Mouse (Mus musculus) common myeloid progenitor, adult 5-6 weeks (primary cell): ENCODE results near the gene Cmip. TPM values are rescaled to one million over a fixed set of nuclear protein-coding genes. Genes with fewer than 3 reads are reported as not detected.

Experiments
- ATAC-seq: replicated peaks from 2 replicates; pipeline ENCODE4 v1.8.0; 2016; ENCODE audit warnings: low read depth, mild to moderate bottlenecking, moderate TSS enrichment, inconsistent platforms; ENCODE audit not compliant: poor library complexity, severe bottlenecking
- total RNA-seq: library from RNA; stranded (forward); fragments of 200-1000, 187-1606 nt; gene quantifications from 2 replicates; pipeline ENCODE4 v1.2.3, GENCODE M21; 2017

Gene Cmip
- total RNA-seq, 1 experiment from 2014 or later: 29.0 TPM

GRCm38 (mm10) chr8:117437616-117438015 is 180.8 kb downstream of the Cmip start:
- no peak for ATAC-seq

- ATAC-seq: no peak
Measured at GRCm38 (mm10) chr8:117440317-117440716, 183.5 kb downstream of the Cmip start.

DNA sequence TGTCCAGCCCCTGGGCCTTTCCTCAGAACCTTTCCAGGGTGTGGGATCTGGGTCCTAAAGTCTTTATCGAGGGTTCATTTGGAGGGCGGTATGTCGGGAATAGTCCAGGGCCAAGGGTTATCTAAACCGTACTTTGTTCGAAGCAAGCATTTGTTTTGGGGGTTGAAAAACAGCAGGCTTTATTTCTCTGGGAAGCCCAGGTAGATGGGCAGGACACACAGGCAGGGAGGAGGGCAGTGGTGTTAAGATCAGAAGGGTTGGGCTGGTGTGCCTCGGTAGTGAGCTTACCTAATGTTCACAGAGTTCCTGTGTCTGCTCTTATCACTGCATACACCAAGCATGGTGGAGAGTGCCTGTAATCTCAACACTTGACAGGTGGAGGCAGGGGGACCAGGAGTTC is 183.9 kb downstream of the Cmip start:
- ATAC-seq: no peak

DNA sequence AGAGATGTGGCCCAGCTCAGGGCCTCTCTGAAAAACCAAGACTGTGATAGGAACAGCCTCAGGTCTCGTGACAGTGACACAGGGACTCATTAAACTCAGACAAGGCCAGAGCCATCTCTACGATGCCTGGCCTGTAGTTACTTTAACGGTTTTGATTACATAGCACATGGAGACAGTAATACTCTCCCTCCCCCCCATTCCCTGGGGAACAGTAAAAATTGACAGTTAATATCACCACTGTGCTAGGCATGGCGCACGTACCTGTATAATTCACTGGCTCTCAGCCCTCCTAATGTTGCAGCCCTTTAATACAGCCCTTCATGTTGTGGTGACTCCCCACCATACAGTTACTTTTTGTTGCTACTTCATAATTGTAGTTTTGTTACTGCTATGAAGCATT is 188.6 kb downstream of the Cmip start:
- ATAC-seq: no peak

DNA sequence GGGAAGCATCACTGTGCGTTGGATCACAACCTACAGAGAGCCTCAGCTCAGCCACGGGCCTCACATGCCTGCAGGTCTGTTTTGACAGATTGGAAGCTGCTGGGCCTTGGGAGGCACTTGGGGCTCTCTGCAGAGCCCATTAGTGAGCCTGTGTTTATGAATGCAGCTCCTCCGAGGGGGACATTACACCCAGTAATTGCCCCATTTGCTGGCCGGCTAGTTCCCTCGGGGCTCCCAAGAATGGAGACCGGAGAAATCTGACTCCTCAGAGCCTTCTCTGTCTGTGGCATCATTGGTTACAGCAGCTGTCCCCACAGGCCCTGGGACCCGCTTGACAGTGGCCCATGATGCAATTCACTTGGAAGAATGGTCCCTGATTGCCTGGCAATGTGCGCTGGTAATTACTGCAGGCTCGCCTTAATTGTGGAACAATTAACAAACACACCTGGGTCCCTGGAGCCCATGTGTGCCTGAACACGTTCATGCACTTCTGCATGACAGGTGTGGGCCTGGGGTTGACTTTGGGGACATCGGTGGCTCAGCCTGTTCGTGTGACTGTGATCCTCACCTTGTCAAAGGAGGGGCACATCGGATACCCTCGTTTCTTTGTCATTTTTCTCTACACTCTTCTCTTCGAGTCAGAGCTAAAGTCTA is 189.6 kb downstream of the Cmip start:
- no peak for ATAC-seq

DNA sequence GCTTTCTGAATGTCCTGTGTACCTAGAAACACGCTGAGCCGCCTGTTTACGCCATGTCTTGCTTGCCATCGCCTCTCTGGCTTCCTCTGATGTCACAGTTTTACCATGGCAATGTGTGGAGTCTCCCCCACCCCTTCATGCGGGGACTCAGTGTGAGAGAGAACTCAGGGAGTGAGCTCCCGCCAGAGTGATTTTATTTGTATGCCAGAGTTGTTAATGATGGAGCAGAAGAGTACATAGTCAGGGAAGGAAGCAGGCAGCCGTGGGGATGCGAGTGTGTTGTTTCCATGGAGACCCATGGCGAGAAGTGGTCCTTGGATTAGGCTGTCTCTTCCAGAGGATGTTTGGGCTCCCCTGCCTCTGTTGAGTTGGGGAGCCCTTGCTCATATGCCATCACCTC is 194.2 kb downstream of the Cmip start:
- ATAC-seq: no peak

DNA sequence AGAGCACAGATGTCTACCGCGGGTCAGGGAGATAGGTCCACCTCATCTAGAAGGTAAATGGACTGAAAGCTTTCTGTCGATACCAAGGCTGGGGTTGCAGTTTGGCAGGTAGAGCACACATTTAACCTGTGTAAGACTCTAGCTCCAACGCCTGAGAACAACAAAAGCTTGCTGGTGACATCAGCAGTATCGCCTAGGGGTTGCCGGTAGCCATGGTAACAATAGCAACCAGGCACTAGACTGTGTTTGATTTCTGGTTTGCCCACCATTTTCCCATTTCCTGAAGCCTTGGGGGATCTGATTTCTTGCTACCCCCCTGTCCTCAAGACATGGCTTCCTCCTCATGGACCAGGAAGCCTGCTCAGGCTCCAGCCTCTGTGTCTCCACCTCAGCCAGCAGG is 197.1 kb downstream of the Cmip start:
- ATAC-seq: no peak

DNA sequence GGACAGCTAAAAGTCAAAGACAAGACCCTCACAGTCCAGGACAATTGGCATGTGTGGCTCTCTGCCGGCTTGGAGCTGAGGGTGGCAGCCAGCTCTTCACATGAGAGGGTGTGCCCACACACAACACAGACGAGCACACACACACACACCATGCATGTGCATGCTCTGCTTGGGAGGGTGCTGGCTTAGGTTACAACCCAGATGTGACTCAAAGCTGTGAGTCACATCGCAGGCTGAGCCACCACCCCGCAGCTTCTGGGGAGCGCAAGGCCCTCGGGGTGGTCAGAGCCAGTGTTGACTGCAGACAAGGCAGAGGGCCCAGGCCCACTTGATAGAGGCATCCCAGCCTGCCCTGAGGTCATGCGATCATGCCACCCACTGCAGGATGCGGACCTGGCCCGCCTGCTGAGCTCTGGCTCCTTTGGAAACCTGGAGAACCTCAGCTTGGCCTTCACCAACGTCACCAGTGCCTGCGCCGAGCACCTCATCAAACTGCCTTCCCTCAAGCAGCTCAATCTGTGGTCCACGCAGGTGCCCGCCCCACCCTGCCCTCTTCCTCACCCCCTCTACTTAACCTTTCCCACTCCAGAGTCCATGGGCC is 197.8 kb downstream of the Cmip start:
- no peak for ATAC-seq

- no peak for ATAC-seq
Measured at GRCm38 (mm10) chr8:117455701-117456100, 198.8 kb downstream of the Cmip start.

DNA sequence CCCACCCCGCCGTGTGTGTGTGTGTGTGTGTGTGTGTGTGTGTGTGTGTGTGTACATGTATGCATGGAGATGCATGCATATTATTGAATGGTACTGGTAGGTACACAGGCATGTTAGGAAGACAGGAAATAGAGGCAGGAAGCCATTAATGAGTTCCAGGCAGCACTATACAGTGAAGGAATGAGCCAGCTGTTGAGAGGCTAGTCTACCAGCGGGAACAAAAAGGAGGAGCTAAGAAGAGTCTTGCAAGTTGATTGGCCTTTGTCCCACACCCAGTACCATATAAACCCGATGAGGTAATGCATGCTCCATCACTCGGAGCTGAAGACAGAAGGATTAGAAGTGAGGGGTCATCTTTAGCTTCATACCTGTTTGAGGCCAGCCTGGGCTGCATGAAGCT is 201.6 kb downstream of the Cmip start:
- ATAC-seq: no peak

DNA sequence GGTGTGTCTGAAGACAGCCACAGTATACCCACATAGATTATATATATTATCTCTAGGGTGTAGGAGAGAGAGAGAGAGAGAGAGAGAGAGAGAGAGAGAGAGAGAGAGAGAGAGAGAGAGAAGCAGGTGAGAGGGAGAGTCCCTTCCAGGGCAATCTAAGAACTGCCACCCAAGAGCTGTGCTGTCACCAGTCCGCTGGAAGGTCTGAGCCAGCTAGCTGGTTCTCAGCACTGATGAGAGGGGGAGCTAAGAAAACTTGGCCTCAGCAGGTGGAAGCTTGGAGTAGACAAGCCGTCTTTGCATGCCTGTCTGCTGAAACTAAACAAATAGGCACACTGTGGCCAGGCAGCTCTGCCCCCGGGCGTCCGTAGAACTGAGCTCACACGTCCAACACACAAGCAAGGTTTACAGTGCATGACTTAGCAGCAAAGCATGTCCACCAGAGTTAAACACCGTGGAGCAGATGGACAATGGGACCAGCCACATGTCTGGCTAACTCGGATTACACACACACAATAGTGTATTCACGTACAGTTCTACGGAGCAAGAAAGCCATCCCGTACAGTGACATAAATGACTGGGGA is 205.9 kb downstream of the Cmip start:
- no peak for ATAC-seq

GRCm38 (mm10) chr8:117464525-117464924 is 207.7 kb downstream of the Cmip start:
- no peak for ATAC-seq

GRCm38 (mm10) chr8:117465250-117465649 is 208.4 kb downstream of the Cmip start:
- peak; percentile 80 for ATAC-seq

- ATAC-seq: no peak
Measured at GRCm38 (mm10) chr8:117467466-117467865, 210.6 kb downstream of the Cmip start.

DNA sequence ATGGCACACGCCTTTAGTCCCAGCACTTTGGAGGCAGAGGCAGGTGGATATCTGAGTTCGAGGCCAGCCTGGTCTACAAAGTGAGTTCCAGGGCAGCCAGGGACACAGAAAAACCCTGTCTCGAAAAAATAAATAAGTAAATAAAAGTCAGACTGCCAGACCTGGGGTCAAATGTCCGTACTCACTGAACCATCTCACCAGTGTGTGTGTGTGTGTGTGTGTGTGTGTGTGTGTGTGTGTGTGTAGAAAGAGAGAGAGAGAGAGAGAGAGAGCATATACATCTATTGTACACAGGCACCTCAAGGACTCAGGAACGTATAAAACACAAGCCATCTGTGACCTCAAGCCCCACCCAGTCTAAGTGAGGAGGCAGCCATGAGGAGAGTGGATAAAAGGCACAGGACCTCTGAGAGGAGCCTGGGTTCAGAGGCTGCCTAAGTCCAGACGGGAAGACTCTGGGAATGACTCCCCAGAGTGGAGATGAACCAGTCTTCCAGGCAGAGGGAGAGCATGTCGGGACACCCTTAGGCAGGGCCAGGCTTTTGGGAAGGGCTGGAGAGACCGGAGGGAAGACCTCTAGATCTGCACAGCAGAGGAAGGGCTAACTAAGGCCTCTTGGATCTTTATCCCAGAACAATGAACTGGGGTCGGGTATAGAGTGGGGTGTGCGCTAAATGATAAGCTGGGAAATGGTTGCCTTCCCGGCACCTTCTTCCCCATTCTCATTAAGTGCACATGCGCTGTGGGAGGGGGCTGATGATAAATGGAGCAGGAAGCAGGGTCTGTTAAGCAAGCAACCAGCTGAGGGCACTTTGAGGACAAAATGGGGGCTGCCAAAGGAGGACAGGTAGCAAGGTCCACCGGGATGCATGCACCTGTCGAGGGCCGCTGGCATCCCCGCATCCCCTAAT is 212.8 kb downstream of the Cmip start:
- 0 out of 2 replicates have a peak, but pooled peaks have one; percentile 12 for ATAC-seq

- peak; percentile 67 for ATAC-seq
Measured at GRCm38 (mm10) chr8:117470342-117470781, 213.5 kb downstream of the Cmip start.

DNA sequence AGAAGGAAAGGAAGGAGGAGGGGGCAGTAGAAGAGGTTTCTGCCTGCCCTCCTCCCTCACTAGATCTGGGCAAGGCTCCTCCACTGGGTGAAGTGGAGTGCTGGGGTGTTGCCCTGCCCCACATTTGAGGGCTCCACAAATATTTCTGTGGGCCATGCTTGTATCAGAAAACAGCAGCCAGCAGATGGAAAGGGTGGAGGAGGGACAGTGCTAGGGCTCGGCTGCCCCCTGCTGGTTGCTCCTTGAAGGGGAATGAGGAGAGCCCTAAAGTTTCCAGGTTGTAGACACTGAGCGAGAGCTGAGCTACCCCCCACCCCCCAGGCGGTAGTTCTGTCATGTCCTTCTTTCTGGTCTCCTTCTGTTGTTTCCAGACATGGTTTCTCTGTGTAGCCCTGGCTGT is 214.3 kb downstream of the Cmip start:
- ATAC-seq: peak; percentile 62

DNA sequence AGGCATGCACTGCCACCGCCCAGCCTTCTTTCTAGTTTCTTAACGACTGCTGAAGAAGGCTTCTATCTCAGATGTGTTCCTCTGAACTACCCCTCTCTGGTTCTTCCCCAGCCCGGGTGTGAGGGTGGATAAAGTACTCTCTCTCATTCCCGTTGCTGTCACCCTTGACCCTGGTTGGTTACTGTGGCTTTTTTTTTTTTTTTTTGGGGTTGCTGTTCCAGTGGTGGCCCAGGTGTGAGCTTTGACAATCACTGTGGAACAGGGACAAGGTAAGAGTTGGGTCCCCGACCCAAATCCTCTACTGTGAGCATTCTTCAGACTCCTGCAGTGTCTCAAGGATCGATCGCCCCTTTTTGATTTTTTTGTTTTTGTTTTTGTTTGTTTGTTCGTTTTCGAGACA is 214.8 kb downstream of the Cmip start:
- ATAC-seq: no peak

GRCm38 (mm10) chr8:117472332-117472731 is 215.5 kb downstream of the Cmip start:
- ATAC-seq: no peak

- ATAC-seq: peak; percentile 63
Measured at GRCm38 (mm10) chr8:117474944-117475343, 218.1 kb downstream of the Cmip start.

GRCm38 (mm10) chr8:117475819-117476218 is 219.0 kb downstream of the Cmip start:
- peak; percentile 75 for ATAC-seq
